Mouse (Mus musculus) hindbrain, embryonic 10.5 days (tissue): ENCODE measurements around the gene Runx2. TPM values are rescaled to one million over a fixed set of nuclear protein-coding genes. Genes with fewer than 3 reads are reported as not detected.

Experiments
- DNase-seq: peaks from one replicate; pipeline ENCODE4 v3.0.0-alpha.2; 2017; ENCODE audit warnings: low spot score
- H3K27ac ChIP-seq: fragments of 300-500 bp; sonication (generic); 2 replicates; pipeline ENCODE4 v1.5.1; 2016; ENCODE audit warnings: mild to moderate bottlenecking, moderate library complexity
- H3K27me3 ChIP-seq: fragments of 300-500 bp; sonication (generic); 2 replicates; pipeline ENCODE4 v1.6.1; 2016; ENCODE audit warnings: mild to moderate bottlenecking; ENCODE audit not compliant: poor library complexity, insufficient read depth, severe bottlenecking
- H3K36me3 ChIP-seq: fragments of 300-500 bp; sonication (generic); 2 replicates; pipeline ENCODE4 v1.6.1; 2016; ENCODE audit warnings: mild to moderate bottlenecking, moderate library complexity
- H3K4me1 ChIP-seq: fragments of 300-500 bp; sonication (generic); replicated peaks from 2 replicates; pipeline ENCODE4 v1.6.1; 2016; ENCODE audit warnings: mild to moderate bottlenecking
- H3K4me3 ChIP-seq: fragments of 300-500 bp; sonication (generic); 2 replicates; pipeline ENCODE4 v1.5.1; 2016; ENCODE audit warnings: mild to moderate bottlenecking, moderate library complexity
- H3K9me3 ChIP-seq: fragments of 300-500 bp; sonication (generic); 2 replicates; pipeline ENCODE4 v1.6.1; 2016; ENCODE audit warnings: mild to moderate bottlenecking, moderate library complexity
- WGBS: fragments of 180-500 bp; shearing (Covaris S2); methylation state at CpG from one replicate; pipeline ENCODE4 v1.1.7; 2016; 5-methylcytosine and 5-hydroxymethylcytosine counted together
- polyA plus RNA-seq: library from polyadenylated mRNA; unstranded; fragments of >200 nt; fragmentation: Nextera tagmentation; extraction: Ambion mirVana; gene quantifications from 2 replicates; pipeline ENCODE4 v1.2.1, GENCODE M21; 2016

Runx2 gene
- polyA plus RNA-seq, 1 experiment from 2014 or later, result 0.52 TPM

- no peaks in the 10 kb centered on the region for H3K36me3 ChIP-seq
- WGBS, result 85% methylated on average over 1 of the region's 1 CpGs
- H3K27me3 ChIP-seq, result no peaks in the 10 kb centered on the region
- no peak overlapping the region for H3K4me3 ChIP-seq
- H3K9me3 ChIP-seq, result no peaks in the 10 kb centered on the region
- H3K4me1 ChIP-seq, result no peaks in the 10 kb centered on the region; the same call in 1 of the 2 replicates
- no peak overlapping the region for H3K27ac ChIP-seq
- no peak for DNase-seq
Observed at GRCm38 (mm10) chr17:44700326-44700725, 114.3 kb downstream of the Runx2 start.

- WGBS, result 88% methylated on average over 10 of the region's 10 CpGs
- Histone ChIP-seq H3K9me3 (no peaks in the 10 kb centered on the region), H3K27ac (no peak overlapping the region), H3K4me1 (no peaks in the 10 kb centered on the region; the same call in 1 of the 2 replicates), H3K27me3 (no peaks in the 10 kb centered on the region), H3K4me3 (no peak overlapping the region), H3K36me3 (no peaks in the 10 kb centered on the region)
- DNase-seq, result no peak
Observed at GRCm38 (mm10) chr17:44697053-44697452, 117.5 kb downstream of the Runx2 start.

- Histone ChIP-seq H3K36me3 (no peaks in the 10 kb centered on the region), H3K27me3 (no peaks in the 10 kb centered on the region), H3K4me3 (no peak overlapping the region), H3K9me3 (no peaks in the 10 kb centered on the region), H3K4me1 (no peaks in the 10 kb centered on the region; the same call in 1 of the 2 replicates), H3K27ac (no peak overlapping the region)
- 75% methylated on average over 7 of the region's 7 CpGs for WGBS
- DNase-seq, result no peak
Observed at GRCm38 (mm10) chr17:44693552-44693951, 121.0 kb downstream of the Runx2 start.

GRCm38 (mm10) chr17:44691517-44691916, 123.1 kb downstream of the Runx2 start:
- H3K4me1 ChIP-seq, result no peaks in the 10 kb centered on the region; the same call in 1 of the 2 replicates
- H3K36me3 ChIP-seq, result no peaks in the 10 kb centered on the region
- H3K27me3 ChIP-seq, result no peaks in the 10 kb centered on the region
- H3K9me3 ChIP-seq, result no peaks in the 10 kb centered on the region
- no peak overlapping the region for H3K27ac ChIP-seq
- 78% methylated on average over 2 of the region's 2 CpGs for whole genome bisulfite sequencing
- no peak for DNase-seq
- no peak overlapping the region for H3K4me3 ChIP-seq

- H3K27ac ChIP-seq, result no peak overlapping the region
- no peaks in the 10 kb centered on the region for H3K27me3 ChIP-seq
- H3K9me3 ChIP-seq, result no peaks in the 10 kb centered on the region
- no peak overlapping the region for H3K4me3 ChIP-seq
- no peaks in the 10 kb centered on the region for H3K36me3 ChIP-seq
- WGBS, result 91% methylated on average over 5 of the region's 5 CpGs
- H3K4me1 ChIP-seq, result peaks cover under 1% of the 10 kb centered on the region; the same call in 1 of the 2 replicates
- no peak for DNase-seq
Observed at GRCm38 (mm10) chr17:44690410-44691035, 124.1 kb downstream of the Runx2 start.

GRCm38 (mm10) chr17:44688306-44688705, 126.3 kb downstream of the Runx2 start:
- H3K9me3 ChIP-seq, result no peaks in the 10 kb centered on the region
- H3K27me3 ChIP-seq, result no peaks in the 10 kb centered on the region
- H3K36me3 ChIP-seq, result no peaks in the 10 kb centered on the region
- no peak for DNase-seq
- WGBS, result 83% methylated on average over 2 of the region's 2 CpGs
- peaks cover 4% of the 10 kb centered on the region; the same call in 1 of the 2 replicates for H3K4me1 ChIP-seq
- no peak overlapping the region for H3K4me3 ChIP-seq
- H3K27ac ChIP-seq, result no peak overlapping the region

- WGBS, result 52% methylated on average over 7 of the region's 7 CpGs
- H3K36me3 ChIP-seq, result no peaks in the 10 kb centered on the region
- no peak overlapping the region for H3K4me3 ChIP-seq
- H3K9me3 ChIP-seq, result no peaks in the 10 kb centered on the region
- no peaks in the 10 kb centered on the region for H3K27me3 ChIP-seq
- no peak for DNase-seq
- peaks cover 4% of the 10 kb centered on the region; the same call in 1 of the 2 replicates for H3K4me1 ChIP-seq
- H3K27ac ChIP-seq, result no peak overlapping the region
Observed at GRCm38 (mm10) chr17:44685514-44685913, 129.1 kb downstream of the Runx2 start.

- WGBS, result 87% methylated on average over 9 of the region's 9 CpGs
- H3K36me3 ChIP-seq, result no peaks in the 10 kb centered on the region
- no peak for DNase-seq
Observed at GRCm38 (mm10) chr17:44683026-44683425, 131.6 kb downstream of the Runx2 start.

GRCm38 (mm10) chr17:44677782-44678181, 136.8 kb downstream of the Runx2 start:
- H3K4me1 ChIP-seq, result peaks cover 14% of the 10 kb centered on the region; the same call in 1 of the 2 replicates
- H3K4me3 ChIP-seq, result no peak overlapping the region
- no peaks in the 10 kb centered on the region for H3K36me3 ChIP-seq
- 70% methylated on average over 7 of the region's 7 CpGs for WGBS
- H3K27me3 ChIP-seq, result no peaks in the 10 kb centered on the region
- H3K27ac ChIP-seq, result no peak overlapping the region
- peaks cover 8% of the 10 kb centered on the region for H3K9me3 ChIP-seq
- DNase-seq, result peak; percentile 10

More at GRCm38 (mm10) chr17:44683026-44683425, 131.6 kb downstream of the Runx2 start:
- Histone ChIP-seq H3K9me3 (peaks cover 8% of the 10 kb centered on the region), H3K27me3 (no peaks in the 10 kb centered on the region), H3K4me1 (peaks cover 4% of the 10 kb centered on the region; the same call in 1 of the 2 replicates), H3K27ac (no peak overlapping the region), H3K4me3 (no peak overlapping the region)

GRCm38 (mm10) chr17:44672806-44673205, 141.8 kb downstream of the Runx2 start:
- peaks cover 26% of the 10 kb centered on the region for H3K4me1 ChIP-seq
- peaks cover 12% of the 10 kb centered on the region for H3K27me3 ChIP-seq
- H3K27ac ChIP-seq, result no peak overlapping the region
- no peak for DNase-seq
- H3K36me3 ChIP-seq, result no peaks in the 10 kb centered on the region
- H3K4me3 ChIP-seq, result no peak overlapping the region
- 66% methylated on average over 7 of the region's 7 CpGs for WGBS
- H3K9me3 ChIP-seq, result no peaks in the 10 kb centered on the region

- Histone ChIP-seq H3K9me3 (no peaks in the 10 kb centered on the region), H3K36me3 (no peaks in the 10 kb centered on the region), H3K27me3 (peaks cover 18% of the 10 kb centered on the region), H3K27ac (no peak overlapping the region), H3K4me3 (no peak overlapping the region), H3K4me1 (peaks cover 26% of the 10 kb centered on the region)
- WGBS, result 89% methylated on average over 16 of the region's 16 CpGs
- no peak for DNase-seq
Observed at GRCm38 (mm10) chr17:44671946-44672692, 142.5 kb downstream of the Runx2 start.

GRCm38 (mm10) chr17:44669985-44670384, 144.6 kb downstream of the Runx2 start:
- Histone ChIP-seq H3K36me3 (no peaks in the 10 kb centered on the region), H3K27me3 (peaks cover 18% of the 10 kb centered on the region), H3K4me1 (peaks cover 28% of the 10 kb centered on the region), H3K4me3 (no peak overlapping the region), H3K9me3 (no peaks in the 10 kb centered on the region), H3K27ac (no peak overlapping the region)
- 55% methylated on average over 11 of the region's 11 CpGs for WGBS
- no peak for DNase-seq

- DNase-seq, result no peak
- H3K4me1 ChIP-seq, result peaks cover 23% of the 10 kb centered on the region
- peaks cover 28% of the 10 kb centered on the region for H3K27me3 ChIP-seq
- H3K27ac ChIP-seq, result no peak overlapping the region
- no peaks in the 10 kb centered on the region for H3K36me3 ChIP-seq
- no peak overlapping the region for H3K4me3 ChIP-seq
- H3K9me3 ChIP-seq, result no peaks in the 10 kb centered on the region
- WGBS, result 87% methylated on average over 5 of the region's 5 CpGs
Observed at GRCm38 (mm10) chr17:44667346-44667745, 147.3 kb downstream of the Runx2 start.
